Mouse (Mus musculus) CH12F3 (cell line): ENCODE measurements around the gene Tctex1d2.

Source experiments
- in situ Hi-C: fragments of 300-500 bp; cut with MboI; formaldehyde crosslinking; loops from 2 replicates; pipeline ENCODE4 v1.14.3; 2020; ENCODE audit warnings: low sequenced_read_pairs

Gene Tctex1d2

DNA sequence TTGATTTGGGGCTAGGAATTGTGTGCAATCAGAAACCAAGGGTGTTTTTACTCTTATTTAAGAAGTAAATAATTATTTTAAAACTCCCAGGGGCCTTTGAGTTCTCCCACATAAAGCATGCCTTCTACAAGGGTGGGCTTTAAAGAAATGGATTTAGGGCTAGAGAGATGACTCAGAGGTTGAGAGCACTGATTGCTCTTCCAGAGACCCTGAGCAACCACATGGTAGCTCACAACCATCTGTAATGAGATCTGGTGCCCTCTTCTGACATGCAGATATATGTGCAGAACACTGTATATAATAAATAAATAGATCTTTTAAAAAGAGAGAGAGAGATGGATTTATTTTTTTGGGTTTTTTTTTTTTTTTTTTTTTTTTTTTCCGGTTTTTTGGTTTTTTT is 45.4 kb downstream of the Tctex1d2 start:
- in situ Hi-C loops, result no loop called here

DNA sequence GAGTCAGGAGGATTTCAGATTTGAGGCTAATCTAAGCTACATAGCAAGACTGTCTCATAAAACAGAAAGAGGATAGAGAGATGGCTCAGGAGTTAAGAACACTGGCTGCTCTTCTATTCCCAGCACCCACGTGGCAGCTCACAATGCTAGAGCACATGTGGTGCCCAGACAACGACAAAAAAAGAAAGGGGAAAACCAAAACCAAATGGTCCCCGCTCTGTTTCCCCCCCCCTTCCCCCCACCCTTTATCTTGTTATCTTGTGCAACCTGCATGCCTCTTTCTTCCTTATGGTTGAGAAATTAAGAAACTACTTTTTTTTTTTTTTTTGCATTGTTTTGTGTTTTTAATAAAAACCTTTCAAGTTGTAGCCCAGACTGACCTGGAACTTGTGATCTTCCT is 49.0 kb downstream of the Tctex1d2 start:
- in situ Hi-C loops, result no loop called here

DNA sequence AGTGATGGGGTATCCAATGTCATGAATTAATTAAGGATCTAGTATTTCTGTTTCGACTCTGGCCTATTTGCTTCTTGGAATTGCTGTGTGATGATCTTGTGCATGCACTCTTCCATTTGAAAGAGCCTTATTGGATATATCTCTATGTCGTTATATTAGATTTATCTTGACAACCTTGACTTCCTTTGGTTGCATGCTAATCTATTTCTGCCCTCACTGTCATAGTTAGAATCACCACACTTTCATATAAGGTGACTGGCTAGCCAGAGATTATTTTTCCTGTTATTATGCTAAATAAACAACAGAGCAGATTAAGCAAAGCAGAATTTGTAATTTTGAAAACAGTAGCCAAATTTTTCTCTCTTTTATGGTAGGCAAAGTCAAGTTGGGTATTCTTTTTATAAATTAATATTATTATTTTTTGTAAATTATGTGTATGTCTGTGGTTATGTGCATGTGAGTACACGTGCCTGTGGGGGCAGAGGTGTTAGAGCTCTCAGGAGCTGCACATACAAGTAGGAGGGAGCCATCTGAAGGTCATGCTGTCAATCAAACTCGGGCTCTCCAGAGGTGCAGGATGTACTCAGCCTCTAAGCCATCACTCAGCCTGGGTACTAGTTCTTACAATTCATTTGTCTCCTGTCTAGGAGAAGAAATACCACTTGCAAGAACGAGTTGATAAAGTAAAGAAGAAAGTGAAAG is 50.1 kb downstream of the Tctex1d2 start:
- in situ Hi-C loops, result no loop called here

DNA sequence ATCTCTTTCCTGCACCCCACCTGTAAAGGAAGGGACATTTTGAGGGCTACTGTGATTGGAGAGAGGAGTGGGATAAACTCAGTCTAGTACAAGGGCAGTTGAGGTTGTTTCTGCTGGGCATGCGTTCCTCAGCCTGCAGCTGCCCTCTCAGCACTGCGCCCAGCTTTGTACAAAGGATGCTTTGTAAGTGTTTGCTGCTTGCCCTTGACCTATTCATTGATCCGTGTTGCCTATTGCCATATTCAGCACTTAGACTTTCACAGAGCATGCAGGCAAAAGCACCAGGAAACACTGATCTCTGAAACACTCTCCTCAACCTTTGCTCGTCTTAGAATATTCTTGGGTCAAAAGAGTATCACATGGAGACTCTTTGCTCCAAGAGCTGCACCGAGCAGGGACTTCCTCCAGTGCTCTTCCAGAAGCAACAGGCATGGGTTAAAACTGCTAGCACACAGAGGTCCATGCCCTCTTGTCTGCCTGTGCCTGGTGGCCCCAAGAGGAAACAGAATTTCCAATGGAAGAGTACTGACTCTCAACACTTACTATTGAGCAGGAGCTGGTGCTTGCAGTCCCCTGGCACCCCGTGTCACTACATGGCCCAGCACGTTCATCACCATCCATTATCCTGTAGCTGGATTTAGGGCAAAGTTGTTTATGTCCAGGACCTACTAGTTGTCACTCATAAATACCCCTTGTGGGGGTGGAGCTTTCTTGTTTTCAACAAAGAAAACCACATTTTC is 52.9 kb downstream of the Tctex1d2 start:
- in situ Hi-C loops, result no loop called here

DNA sequence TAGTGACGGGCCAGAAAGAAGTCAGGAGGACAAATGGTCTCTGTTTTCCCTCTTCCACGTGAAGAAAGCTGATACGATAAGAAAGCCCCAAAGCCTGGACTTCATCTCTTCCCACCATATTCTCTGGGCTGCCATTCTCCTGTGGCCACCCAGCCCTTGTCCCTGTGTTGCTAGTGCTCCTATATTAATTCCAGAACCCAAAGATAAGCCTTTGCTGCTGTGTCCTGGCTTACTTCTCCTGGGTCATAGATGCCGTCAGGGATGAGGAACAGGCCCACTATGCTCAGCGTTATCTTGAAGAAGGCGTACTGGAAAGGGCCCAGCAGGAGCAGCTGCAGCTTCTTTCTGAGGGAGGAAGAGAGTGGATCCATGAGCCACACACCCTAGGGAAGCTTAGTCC is 57.8 kb downstream of the Tctex1d2 start:
- in situ Hi-C loops, result no loop called here
